Mouse (Mus musculus) gastrocnemius, postnatal 14 days (tissue): Measurements from ENCODE around the gene Fbn1. TPM values are rescaled to one million over a fixed set of nuclear protein-coding genes. Genes with fewer than 3 reads are reported as not detected.
A peak's percentile ranks its signal among the peaks of the same experiment; 100 is the strongest.
"Not testable (repeated sequence)": the region's sequence is repeated elsewhere in the genome, so short reads cannot be mapped to it uniquely, and the experiment has no call there.

Source experiments
- DNase-seq: peaks from one replicate; pipeline ENCODE4 v3.0.0; 2021; ENCODE audit warnings: mixed read lengths
- intact Hi-C: fragments of 180-260 bp; cut with DNase I; formaldehyde crosslinking; loops from one replicate; pipeline ENCODE4 v1.15.1; 2025; ENCODE audit warnings: low total_unique reads
- total RNA-seq, 2 experiments: library from RNA; stranded (reverse); gene quantifications; 2 replicates each; pipeline ENCODE4 v1.2.3; 2021

The Fbn1 gene
- total RNA-seq, 2 experiments from 2014 or later: 159 to 223 TPM

- intact Hi-C loops: loop anchor here (10.0 kb wide), 1 partner anchor 54 kb away; no protein-coding TSS in a partner anchor
Observed at GRCm38 (mm10) chr2:125318371-125319061, 189.3 kb downstream of the Fbn1 start.

GRCm38 (mm10) chr2:125315203-125315602 lies 192.6 kb downstream of the Fbn1 start:
- intact Hi-C loops: loop anchor here (10.0 kb wide), 1 partner anchor 50 kb away; no protein-coding TSS in a partner anchor
- DNase-seq: no peak

More at GRCm38 (mm10) chr2:125318371-125319061, 189.3 kb downstream of the Fbn1 start:
- no peak for DNase-seq

- no peak for DNase-seq
- intact Hi-C loops: loop anchor here (10.0 kb wide), 1 partner anchor 50 kb away; no protein-coding TSS in a partner anchor
Observed at GRCm38 (mm10) chr2:125314169-125314925, 193.4 kb downstream of the Fbn1 start.

DNA sequence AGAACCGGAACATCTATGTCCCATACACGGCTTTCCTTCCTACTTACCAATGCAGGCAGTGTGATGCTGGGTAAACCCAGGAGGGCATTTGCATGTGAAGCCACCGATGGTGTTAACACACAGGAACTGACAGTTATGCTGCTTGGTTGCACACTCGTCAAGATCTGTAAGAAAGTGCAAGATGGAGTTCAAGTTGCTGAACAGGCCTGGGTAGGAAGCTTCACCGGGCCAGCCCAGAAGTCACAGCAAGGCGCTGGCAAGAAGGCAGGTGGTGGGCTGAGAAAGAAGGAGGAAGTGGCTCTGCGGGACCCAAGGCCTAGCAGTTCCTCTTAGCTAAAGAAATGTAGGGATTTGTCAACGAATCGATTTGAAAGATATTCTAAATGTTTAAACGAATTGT lies 198.1 kb downstream of the Fbn1 start:
- intact Hi-C loops: loop anchor here (10.0 kb wide), 1 partner anchor 45 kb away; no protein-coding TSS in a partner anchor

DNA sequence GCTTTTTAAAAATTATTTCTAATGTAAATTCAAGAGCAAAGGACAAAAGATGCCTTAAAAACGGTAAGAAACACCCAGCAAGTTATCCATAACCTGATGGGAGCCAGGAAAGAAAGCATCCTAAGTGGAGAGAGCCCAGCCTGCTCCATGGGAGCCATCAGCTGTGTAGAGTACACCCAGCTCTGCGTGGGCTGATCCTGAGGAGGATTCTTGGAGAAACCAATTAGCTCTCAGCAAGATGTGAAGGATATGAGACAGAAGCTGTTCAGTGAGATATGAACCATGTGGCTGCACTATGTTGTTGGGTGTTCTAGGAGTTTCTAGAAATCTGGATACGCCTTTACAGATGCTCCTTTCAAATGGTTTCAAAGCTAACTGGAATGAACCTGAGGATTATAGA lies 202.1 kb downstream of the Fbn1 start:
- intact Hi-C loops: no loop called here
- no peak for DNase-seq

More for the DNA sequence above, 198.1 kb downstream of the Fbn1 start:
- no peak for DNase-seq

- DNase-seq: no peak
Observed at GRCm38 (mm10) chr2:125304746-125305145, 203.0 kb downstream of the Fbn1 start.

GRCm38 (mm10) chr2:125303764-125304384 lies 203.9 kb downstream of the Fbn1 start:
- no peak for DNase-seq
- intact Hi-C loops: no loop called here

More at GRCm38 (mm10) chr2:125304746-125305145, 203.0 kb downstream of the Fbn1 start:
- intact Hi-C loops: no loop called here

DNA sequence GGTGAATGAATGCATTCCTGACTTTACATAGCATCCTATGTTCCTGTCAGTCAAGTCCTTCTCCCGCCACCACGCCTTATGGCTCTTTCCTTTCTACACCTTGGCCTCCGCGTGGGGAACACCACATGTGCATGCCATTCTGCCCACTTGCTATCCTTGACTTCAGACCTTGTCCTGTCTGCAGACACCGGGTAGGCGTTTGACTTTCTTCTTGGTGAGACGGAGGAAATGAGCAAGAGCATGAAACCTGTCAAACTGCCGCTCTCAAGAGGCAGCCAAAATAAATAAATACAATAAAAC lies 205.2 kb downstream of the Fbn1 start:
- no peak for DNase-seq
- intact Hi-C loops: no loop called here

DNA sequence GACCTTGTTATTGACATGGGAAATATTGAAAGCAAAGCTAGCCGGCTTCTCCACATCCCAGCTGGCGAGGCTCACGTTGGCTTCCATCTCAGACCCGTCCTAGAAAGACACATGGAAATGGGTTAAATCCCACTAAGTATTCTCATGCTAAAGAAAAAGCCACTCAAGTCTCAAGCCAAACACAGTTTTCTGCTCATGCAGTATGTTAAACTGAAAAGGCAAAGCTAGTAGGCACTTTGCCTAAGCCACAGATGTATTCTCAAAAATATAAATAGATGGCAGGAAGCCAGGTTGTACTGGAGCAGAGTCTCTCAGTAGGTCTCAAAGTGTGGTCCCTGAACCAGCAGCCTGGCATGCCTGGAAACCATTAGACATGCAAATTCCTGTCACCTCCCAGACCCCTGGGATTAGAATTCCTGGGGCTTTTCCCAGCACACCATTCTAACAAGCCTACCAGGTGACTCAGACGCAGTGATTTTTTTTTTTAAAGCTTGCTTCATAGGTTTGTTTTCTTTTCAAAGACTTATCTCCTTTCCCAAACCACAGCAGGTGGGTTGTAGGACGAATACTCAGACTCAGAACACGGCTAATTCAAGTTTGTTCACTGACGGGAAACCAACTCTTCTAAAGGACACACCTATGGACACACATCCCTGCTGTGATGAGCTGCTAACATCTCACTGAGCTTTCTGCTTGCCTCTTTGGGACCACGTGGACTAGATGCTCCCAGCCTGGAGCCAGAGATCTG lies 205.7 kb downstream of the Fbn1 start:
- intact Hi-C loops: no loop called here
- DNase-seq: no peak

DNA sequence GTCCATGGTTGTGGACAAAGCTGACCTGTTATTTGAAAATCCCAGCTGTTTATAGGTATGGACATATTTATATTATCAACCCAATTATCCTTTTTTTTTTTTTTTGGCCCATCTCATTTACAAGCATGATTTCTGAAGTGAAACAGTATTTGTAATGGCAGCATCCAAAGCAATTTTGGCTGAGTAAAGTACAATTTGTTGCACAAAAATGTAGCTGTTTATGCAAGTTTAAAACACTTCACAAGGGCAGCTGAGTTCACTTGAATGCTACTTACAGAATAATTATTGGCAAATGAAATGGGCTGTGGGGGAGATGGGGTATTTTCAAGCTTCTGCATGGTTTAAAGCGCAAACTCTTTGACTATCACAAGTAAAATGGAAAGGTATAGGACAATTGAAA lies 209.0 kb downstream of the Fbn1 start:
- intact Hi-C loops: no loop called here

DNA sequence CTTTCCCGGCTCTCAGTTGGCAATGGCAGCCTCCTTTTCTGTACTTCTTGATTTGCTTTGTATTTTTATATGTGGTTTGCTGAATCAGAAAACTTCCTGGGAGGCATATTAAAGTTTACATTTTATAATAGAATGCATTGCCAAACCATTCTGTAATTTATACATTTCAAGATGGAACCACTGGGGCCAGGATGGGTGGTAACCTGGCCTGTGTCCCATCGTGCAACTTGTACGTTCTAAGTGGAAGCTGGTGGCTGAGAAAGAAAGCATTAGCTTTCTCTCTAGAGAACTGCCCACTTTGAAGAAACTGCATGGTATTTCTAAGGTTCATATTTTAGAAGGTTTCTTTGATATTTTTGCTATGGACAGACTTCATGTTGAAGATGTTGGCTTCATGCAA lies 212.3 kb downstream of the Fbn1 start:
- intact Hi-C loops: no loop called here

More for the DNA sequence above, 209.0 kb downstream of the Fbn1 start:
- no peak for DNase-seq

GRCm38 (mm10) chr2:125293969-125294491 lies 213.8 kb downstream of the Fbn1 start:
- intact Hi-C loops: no loop called here
- peak; percentile 45 for DNase-seq

More for the DNA sequence above, 212.3 kb downstream of the Fbn1 start:
- DNase-seq: no peak

DNA sequence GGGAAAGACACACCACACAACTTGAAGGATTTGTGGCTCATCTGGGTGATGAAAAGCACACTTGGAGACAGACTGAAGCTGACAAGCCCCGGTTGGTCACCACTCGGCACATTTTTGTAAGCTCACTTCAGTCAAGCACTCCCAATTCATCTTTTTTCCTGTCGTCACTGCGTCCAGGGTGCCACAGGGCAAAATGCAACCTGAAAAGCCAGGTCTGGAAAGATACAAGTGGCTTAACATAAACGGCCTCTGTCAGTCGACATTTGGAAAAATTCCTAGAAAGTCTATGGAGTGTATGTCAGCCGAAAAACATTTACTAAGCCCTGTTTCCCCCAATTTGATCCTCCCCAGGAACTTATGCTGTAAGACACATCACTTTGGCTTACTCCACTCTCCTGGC lies 215.2 kb downstream of the Fbn1 start:
- no peak for DNase-seq
- intact Hi-C loops: no loop called here

DNA sequence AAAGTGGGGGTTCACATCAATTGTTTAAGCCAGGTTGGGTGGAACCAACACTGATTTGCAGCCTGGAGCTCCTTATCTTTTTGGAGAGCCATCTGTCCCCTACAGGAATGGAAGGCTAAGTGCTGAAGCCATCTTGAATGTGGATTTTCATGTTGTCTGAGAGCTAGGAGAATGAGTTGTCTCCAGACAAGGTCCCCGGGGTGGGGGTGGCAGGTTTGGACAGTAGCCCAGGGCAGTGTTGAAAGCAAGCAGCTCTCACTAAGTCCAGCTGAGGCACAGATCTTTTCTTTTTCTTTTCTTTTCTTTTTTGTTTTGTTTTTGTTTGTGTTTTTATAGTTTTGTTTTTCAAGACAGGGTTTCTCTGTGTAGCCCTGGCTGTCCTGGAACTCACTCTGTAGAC lies 216.7 kb downstream of the Fbn1 start:
- DNase-seq: peak; percentile 43
- intact Hi-C loops: no loop called here

DNA sequence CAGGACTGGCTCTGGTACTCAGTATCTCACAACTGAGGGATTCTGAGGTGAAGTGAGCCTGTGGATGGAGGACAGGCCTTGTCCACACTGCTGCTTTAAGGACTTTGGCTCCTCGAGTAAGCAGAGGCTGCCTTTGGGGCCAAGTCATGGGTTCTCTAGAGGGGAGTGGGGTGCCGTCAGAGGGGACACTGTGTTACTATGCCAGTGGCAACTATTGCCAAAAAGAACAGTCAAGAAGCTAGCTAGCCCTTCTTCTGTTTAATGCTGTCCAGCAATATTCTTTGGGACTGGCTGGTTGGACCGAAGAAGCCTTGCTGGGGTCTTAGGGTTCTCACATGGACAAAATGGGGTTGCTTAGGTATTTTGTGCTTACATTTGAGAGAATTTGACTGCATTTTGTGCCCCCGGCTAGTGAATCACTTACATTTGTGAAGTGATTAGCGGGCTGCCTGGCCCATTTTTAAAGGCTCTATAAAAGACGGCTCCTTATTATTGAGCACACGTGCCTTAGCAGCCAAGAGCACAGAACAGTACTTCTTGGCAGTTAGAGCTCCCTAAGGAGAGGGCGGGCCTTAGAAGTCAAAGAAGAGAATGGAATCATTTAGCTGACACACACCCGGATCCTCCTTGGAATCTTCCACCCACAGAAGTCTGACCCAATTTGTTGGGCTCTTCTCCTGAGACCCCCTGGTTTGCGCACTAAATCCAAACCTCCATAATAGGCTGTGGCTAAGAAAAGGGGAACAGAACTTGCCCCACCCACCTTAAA lies 217.4 kb downstream of the Fbn1 start:
- peak; percentile 78 for DNase-seq
- intact Hi-C loops: no loop called here

DNA sequence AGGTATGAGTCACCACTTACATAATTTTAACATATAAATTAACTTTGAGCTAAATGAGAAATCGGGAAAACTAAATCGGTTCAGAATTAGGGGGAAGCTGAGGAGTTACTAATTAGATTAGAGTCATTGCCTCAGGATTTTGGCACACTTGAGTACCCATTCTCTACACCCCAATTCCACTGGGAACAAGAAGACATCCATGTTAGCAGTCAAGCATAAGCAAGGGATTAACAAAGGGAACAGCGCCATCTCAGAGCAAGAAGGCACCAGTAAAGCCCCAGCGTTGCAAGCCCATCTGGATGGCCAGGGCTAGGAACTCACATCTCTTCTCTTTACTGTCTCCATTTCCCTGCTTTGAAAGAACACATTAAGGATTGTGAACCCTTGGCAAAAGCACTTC lies 222.0 kb downstream of the Fbn1 start:
- DNase-seq: no peak
- intact Hi-C loops: no loop called here

GRCm38 (mm10) chr2:125282334-125283206 lies 225.2 kb downstream of the Fbn1 start:
- DNase-seq: no peak
- intact Hi-C loops: no loop called here

DNA sequence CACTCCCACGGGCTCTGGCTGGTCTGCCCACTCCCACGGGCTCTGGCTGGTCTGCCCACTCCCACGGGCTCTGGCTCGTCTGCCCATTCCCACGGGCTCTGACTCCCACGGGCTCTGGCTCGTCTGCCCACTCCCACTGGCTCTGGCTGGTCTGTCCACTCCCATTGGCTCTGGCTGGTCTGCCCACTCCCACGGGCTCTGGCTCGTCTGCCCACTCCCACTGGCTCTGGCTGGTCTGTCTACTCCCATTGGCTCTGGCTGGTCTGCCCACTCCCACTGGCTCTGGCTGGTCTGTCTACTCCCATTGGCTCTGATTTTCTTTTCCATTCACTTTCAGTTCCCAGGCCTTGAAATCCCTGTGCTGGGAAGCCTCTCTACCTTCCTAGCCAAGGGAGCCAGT lies 227.8 kb downstream of the Fbn1 start:
- DNase-seq, intact Hi-C loops: not testable (repeated sequence)
